Mouse (Mus musculus) kidney, embryonic 14.5 days (tissue): ENCODE measurements around the gene Slc6a6. TPM values are rescaled to one million over a fixed set of nuclear protein-coding genes. Genes with fewer than 3 reads are reported as not detected.
A peak's percentile ranks its signal among the peaks of the same experiment; 100 is the strongest.

Experiments
- ATAC-seq: fragments of 200-750 bp; cut with Nextera tagmentation; 2 replicates; pipeline ENCODE4 v1.8.0; 2017; ENCODE audit warnings: moderate number of reproducible peaks, mild to moderate bottlenecking, moderate TSS enrichment, moderate library complexity; ENCODE audit not compliant: low FRiP score, low TSS enrichment
- H3K27ac ChIP-seq: fragments of 300-500 bp; sonication (generic); 2 replicates; pipeline ENCODE4 v1.5.1; 2014; ENCODE audit warnings: low read depth, mild to moderate bottlenecking, low read length, moderate library complexity, mixed read lengths
- H3K27me3 ChIP-seq: fragments of 300-500 bp; sonication (generic); 2 replicates; pipeline ENCODE4 v1.6.1; 2014; ENCODE audit warnings: mild to moderate bottlenecking, low read length; ENCODE audit not compliant: control insufficient read depth, insufficient read depth
- H3K36me3 ChIP-seq: fragments of 300-500 bp; sonication (generic); 2 replicates; pipeline ENCODE4 v1.6.1; 2014; ENCODE audit warnings: low read length, mixed read lengths; ENCODE audit not compliant: control insufficient read depth, insufficient read depth
- H3K4me1 ChIP-seq: fragments of 300-500 bp; sonication (generic); 2 replicates; pipeline ENCODE4 v1.6.1; 2014; ENCODE audit warnings: low read length, mixed read lengths; ENCODE audit not compliant: control insufficient read depth, insufficient read depth
- H3K4me2 ChIP-seq: fragments of 300-500 bp; sonication (generic); replicated peaks from 2 replicates; pipeline ENCODE4 v1.6.1; 2014; ENCODE audit warnings: low read depth, mild to moderate bottlenecking, low read length
- H3K4me3 ChIP-seq: fragments of 300-500 bp; sonication (generic); 2 replicates; pipeline ENCODE4 v1.5.1; 2014; ENCODE audit warnings: mild to moderate bottlenecking, low read length
- H3K9ac ChIP-seq: fragments of 300-500 bp; sonication (generic); 2 replicates; pipeline ENCODE4 v1.6.1; 2014; ENCODE audit warnings: low read depth, mild to moderate bottlenecking, low read length, moderate library complexity
- H3K9me3 ChIP-seq: fragments of 300-500 bp; sonication (generic); 2 replicates; pipeline ENCODE4 v1.6.1; 2016; ENCODE audit warnings: low read length; ENCODE audit not compliant: control insufficient read depth
- WGBS: fragments of 180-500 bp; shearing (Covaris S2); extraction: QIAGEN DNeasy Blood & Tissue Kit; methylation state at CpG from one replicate; pipeline ENCODE4 v1.1.7; 2014; 5-methylcytosine and 5-hydroxymethylcytosine counted together
- polyA plus RNA-seq: library from polyadenylated mRNA; unstranded; fragments of >200 nt; fragmentation: Nextera tagmentation; extraction: Ambion mirVana; gene quantifications from 2 replicates; pipeline ENCODE4 v1.2.1, GENCODE M21; 2014

Slc6a6 gene
- polyA plus RNA-seq, 1 experiment from 2014 or later, result 95.1 TPM

DNA sequence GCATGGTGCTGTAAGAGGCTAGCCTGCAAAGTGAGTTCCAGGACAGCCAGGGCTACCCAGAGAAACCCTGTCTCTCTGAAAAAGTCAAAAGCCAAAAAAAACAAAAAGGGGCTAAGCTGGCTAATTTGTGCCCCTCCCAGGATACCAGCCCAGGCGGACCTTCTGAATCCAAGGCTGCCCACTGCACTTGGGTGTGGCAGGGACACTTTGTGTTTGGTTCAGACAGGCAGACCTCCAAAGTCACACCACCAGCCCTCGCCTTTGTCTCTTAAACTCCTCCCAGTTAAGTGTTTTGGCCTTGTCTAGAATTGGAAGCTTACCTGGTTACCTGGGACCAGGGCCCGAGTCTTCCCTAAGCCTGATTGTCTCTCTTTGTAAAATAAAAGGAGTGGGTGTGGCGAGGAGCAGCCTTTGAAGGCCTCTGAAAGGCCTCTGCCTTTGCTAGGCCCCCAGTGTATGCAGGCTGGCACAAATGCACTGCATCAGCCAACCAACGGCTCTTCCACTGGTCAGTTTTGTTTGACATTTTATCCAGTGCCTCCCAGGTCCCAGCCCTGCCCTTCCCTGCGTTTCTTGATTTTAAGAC lies 26.6 kb downstream of the Slc6a6 start:
- ATAC-seq, result no peak
- Histone ChIP-seq H3K4me2 (no peak overlapping the region), H3K9me3 (peaks cover 2% of the 10 kb centered on the region; the same call in 1 of the 2 replicates), H3K27me3 (no peaks in the 10 kb centered on the region), H3K27ac (no peak overlapping the region), H3K9ac (no peak overlapping the region), H3K4me3 (no peak overlapping the region), H3K36me3 (peaks cover 23% of the 10 kb centered on the region), H3K4me1 (peaks cover 33% of the 10 kb centered on the region)
- 66% methylated on average over 6 of the region's 6 CpGs for WGBS

DNA sequence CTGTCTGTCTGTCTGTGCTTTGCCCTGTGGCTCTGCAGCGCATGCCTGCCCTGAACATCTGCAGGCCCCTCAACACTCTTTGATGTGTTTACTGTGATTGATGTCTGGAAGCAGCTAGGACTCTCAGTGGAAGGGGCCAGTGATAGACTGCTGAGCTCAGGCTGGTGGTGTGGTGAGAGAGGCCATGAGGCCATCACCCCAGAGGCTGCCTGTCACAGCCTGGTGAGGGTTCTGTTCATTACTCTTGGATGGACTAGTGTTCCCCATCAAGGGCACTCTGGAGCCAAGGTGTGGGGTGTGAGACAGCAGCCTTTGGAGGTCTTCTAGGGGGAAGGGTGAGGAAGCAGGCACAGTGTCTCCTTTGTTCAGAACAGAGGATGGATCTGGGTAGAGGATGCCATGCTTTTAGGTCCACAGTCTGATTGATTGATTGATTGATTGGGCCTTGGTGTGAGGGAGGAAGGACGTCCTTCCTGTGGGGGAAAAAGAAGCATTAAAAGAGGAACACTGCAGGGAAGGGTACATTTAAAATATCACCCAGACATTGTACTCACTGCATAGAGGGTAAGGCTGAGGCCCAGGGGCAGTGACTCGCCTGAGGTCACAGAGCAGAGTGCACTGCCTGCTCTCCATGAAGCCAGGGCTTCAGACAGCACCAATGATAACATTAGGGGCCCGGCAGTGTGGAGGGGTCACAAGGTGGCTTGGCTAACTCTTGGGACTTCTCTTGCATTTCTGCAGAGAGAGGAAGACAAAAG lies 28.4 kb downstream of the Slc6a6 start:
- Histone ChIP-seq H3K4me3 (no peak overlapping the region), H3K4me1 (peaks cover 22% of the 10 kb centered on the region), H3K36me3 (peaks cover 18% of the 10 kb centered on the region), H3K27ac (peak overlapping the region; percentile 51), H3K27me3 (no peaks in the 10 kb centered on the region), H3K9ac (peak overlapping the region; percentile 9; the same call in 1 of the 2 replicates), H3K4me2 (no peak overlapping the region), H3K9me3 (peaks cover 2% of the 10 kb centered on the region; the same call in 1 of the 2 replicates)
- WGBS, result 20% methylated on average over 4 of the region's 4 CpGs
- peak; percentile 18; the same call in 1 of the 2 replicates for ATAC-seq

DNA sequence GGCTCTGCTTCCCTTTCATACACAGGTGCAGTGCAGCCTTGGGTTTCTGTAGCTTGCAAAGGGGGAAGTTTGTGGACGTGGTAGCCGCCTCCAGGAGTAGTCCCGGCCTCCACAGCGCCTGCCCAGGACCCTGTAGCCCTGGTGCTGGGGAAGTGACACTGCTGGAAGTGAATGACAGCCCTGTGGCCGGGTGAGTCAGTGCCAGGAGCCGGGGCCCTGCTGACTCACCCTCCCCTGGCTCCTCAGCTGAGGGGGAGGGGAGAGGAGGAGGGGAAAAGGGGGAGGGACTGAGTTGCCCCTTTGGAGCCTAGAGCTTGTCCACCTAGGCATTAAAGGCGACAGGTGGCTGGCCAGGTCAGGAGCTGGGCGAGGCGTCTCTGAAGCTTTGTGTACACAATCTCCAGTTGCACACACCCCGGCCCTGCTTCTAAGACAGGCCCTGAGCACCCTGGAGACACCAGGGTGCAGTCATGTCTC lies 29.0 kb downstream of the Slc6a6 start:
- peaks cover 22% of the 10 kb centered on the region for H3K4me1 ChIP-seq
- no peak overlapping the region for H3K4me3 ChIP-seq
- H3K9ac ChIP-seq, result peak overlapping the region; percentile 9; the same call in 1 of the 2 replicates
- peaks cover 2% of the 10 kb centered on the region; the same call in 1 of the 2 replicates for H3K9me3 ChIP-seq
- peaks cover 18% of the 10 kb centered on the region for H3K36me3 ChIP-seq
- H3K27me3 ChIP-seq, result no peaks in the 10 kb centered on the region
- ATAC-seq, result peak; percentile 84
- H3K27ac ChIP-seq, result peak overlapping the region; percentile 51
- H3K4me2 ChIP-seq, result no peak overlapping the region
- WGBS, result 3% methylated on average over 9 of the region's 10 CpGs

DNA sequence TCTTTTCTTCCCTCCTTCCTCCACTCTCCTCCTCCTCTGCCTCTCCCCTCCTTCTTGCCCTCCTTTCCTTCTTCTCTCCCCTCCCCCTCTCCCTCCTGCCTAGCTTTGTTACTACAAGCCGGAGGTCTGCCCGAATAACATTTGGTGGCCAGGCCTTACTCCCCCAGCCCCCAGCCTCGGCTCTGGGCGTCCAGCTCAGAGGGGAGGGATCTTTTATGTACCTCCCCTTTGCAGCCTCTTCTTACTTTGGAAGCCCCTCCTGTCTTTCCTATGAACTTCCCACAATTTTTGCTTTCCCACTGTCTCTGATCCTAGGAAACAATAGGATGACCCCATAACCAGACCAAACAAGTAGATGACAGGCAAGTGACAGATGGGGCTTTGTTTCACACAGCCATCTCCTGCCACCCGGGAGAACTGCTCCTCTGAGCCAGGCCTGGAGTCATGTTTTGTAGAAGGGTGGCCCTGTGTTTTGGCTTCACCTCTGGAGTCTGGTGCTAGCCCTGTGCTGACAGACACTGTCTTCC lies 29.6 kb downstream of the Slc6a6 start:
- no peak overlapping the region for H3K4me3 ChIP-seq
- H3K9ac ChIP-seq, result no peak overlapping the region
- 3% methylated on average over 5 of the region's 5 CpGs for WGBS

DNA sequence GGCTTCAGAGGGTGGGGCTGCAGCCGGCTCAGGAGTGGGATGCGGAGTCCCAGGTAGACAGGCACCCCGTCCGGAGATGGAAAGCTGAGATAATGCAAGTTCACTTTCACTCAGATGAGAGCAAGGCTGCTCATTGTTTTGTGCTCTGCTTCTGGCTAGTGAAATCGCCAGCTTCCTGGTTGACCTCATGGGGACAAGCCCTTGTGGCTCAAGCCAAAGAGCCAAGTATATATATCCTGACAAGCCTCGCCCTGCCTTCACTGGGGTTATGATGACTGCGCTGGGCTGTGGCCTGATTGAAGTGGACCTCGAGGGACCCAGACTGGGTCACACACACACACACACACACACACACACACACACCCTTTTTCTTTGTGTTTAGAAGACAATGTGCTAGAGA lies 31.2 kb downstream of the Slc6a6 start:
- Histone ChIP-seq H3K4me2 (no peak overlapping the region), H3K27ac (no peak overlapping the region), H3K9ac (no peak overlapping the region), H3K36me3 (peaks cover 14% of the 10 kb centered on the region; the same call in 1 of the 2 replicates), H3K9me3 (no peaks in the 10 kb centered on the region), H3K27me3 (no peaks in the 10 kb centered on the region), H3K4me1 (peaks cover 40% of the 10 kb centered on the region), H3K4me3 (no peak overlapping the region)
- ATAC-seq, result no peak
- WGBS, result 78% methylated on average over 8 of the region's 8 CpGs

More for the DNA sequence above, 29.6 kb downstream of the Slc6a6 start:
- H3K4me1 ChIP-seq, result peaks cover 24% of the 10 kb centered on the region
- H3K4me2 ChIP-seq, result no peak overlapping the region
- H3K36me3 ChIP-seq, result peaks cover 14% of the 10 kb centered on the region
- H3K27me3 ChIP-seq, result no peaks in the 10 kb centered on the region
- H3K27ac ChIP-seq, result peak overlapping the region; percentile 51; the same call in 1 of the 2 replicates
- H3K9me3 ChIP-seq, result peaks cover 2% of the 10 kb centered on the region; the same call in 1 of the 2 replicates
- peak; percentile 32; the same call in 1 of the 2 replicates for ATAC-seq

DNA sequence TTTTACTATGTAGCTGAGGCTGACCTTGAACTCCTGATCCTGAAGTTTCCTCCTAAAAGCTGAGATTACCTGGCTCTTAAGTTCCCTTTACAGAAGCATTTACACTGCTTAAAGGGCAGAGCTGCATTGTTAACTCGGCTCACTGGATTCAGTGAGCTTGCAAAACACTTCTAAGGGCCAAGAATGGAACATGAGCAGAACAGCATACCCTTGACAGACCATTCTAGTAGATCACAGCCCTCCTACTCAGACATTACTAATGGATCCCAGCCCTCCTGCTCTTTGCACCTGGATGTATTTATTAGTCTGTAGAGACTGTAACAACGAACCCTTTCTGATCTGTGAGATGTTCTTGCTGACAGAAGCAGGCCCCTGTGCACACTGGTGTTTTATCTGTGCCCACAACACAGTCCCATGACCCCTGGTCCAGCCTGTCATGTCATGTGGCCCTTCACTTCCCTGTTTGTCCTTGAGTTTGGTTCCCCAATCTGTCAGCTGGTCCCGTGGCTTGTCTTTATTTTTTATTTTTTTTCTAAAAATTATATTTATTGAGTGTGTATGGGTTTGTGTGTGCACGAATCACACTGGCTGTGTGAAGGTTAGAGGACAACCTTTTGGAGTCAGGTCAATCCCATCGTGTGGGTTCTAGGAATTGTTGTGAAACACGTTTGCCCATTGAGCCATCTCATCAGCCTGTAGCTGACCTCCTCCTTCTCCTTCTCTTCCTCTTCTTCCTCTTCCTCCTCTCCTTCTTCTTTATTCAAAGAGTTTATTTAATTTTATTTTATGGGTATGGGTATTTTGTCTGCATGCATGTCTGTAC lies 32.3 kb downstream of the Slc6a6 start:
- H3K9me3 ChIP-seq, result no peaks in the 10 kb centered on the region
- H3K4me3 ChIP-seq, result no peak overlapping the region
- peaks cover 52% of the 10 kb centered on the region for H3K4me1 ChIP-seq
- no peaks in the 10 kb centered on the region for H3K27me3 ChIP-seq
- H3K9ac ChIP-seq, result no peak overlapping the region
- no peak overlapping the region for H3K27ac ChIP-seq
- whole genome bisulfite sequencing, result 76% methylated on average over 6 of the region's 6 CpGs
- no peak for ATAC-seq
- H3K36me3 ChIP-seq, result peaks cover 14% of the 10 kb centered on the region; the same call in 1 of the 2 replicates
- no peak overlapping the region for H3K4me2 ChIP-seq

DNA sequence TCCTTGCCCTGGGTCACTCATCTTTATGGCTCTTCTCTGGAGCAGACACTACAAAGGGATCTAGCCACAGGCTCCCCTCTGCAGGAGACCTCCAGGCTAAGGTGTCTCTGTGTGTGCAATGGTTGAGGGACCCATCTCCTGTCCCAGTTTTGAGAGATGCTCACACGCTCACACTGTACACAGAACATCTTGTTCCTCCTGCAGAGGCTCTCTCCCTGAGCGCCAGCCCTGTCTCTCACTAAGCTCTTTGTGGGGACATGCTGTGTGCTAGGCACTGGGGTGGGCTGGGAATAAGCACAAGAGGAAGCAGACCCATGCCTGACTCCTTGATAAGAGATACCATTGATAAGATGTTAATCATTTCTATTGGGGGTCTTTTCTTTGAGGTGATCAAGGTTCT lies 34.2 kb downstream of the Slc6a6 start:
- Histone ChIP-seq H3K4me1 (peaks cover 45% of the 10 kb centered on the region), H3K36me3 (peaks cover 17% of the 10 kb centered on the region), H3K9me3 (no peaks in the 10 kb centered on the region), H3K27ac (no peak overlapping the region), H3K27me3 (no peaks in the 10 kb centered on the region), H3K4me3 (no peak overlapping the region), H3K9ac (no peak overlapping the region), H3K4me2 (no peak overlapping the region)
- no peak for ATAC-seq
- WGBS, result 92% methylated on average over 2 of the region's 2 CpGs

DNA sequence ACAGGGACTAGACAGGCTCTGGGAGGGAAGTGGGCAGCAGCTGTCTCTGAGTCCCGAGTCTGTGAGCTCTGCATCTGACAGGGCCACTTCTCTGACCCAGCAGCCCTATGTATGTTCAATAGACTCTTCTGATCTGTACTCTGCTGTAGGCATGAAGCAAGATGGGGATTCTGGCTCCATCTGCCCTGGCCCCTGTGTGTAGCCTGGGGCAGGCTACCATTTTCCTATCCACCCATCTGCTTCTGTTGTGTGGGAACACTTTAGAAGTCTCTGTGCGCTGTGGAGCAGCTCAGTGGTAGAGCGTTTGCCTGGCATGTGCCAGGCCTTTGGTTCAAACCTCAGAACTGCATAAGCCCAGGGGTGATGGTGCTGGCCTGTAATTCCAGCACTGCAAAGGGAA lies 34.8 kb downstream of the Slc6a6 start:
- 72% methylated on average over 3 of the region's 3 CpGs for WGBS
- Histone ChIP-seq H3K27ac (peak overlapping the region; percentile 30; the same call in 1 of the 2 replicates), H3K4me2 (no peak overlapping the region), H3K9ac (no peak overlapping the region), H3K27me3 (no peaks in the 10 kb centered on the region), H3K9me3 (no peaks in the 10 kb centered on the region), H3K36me3 (peaks cover 22% of the 10 kb centered on the region), H3K4me3 (no peak overlapping the region), H3K4me1 (peaks cover 40% of the 10 kb centered on the region)
- no peak for ATAC-seq
